Mouse (Mus musculus) gastrocnemius, adult 2 months (tissue): ENCODE results near the gene Hs3st3a1. TPM values are rescaled to one million over a fixed set of nuclear protein-coding genes. Genes with fewer than 3 reads are reported as not detected.

Experiments used
- DNase-seq: peaks from one replicate; pipeline ENCODE4 v3.0.0; 2022
- H3K27ac ChIP-seq: fragments of 200-600 bp; 2 replicates; pipeline ENCODE4 v1.8.1; 2022; ENCODE audit warnings: mild to moderate bottlenecking
- H3K4me3 ChIP-seq: fragments of 200-600 bp; 2 replicates; pipeline ENCODE4 v1.8.1; 2022; ENCODE audit warnings: mild to moderate bottlenecking, moderate library complexity
- CTCF ChIP-seq: fragments of 200-600 bp; IDR thresholded peaks from 2 replicates; pipeline ENCODE4 v1.8.1; 2022; ENCODE audit warnings: antibody characterized with exemption, mild to moderate bottlenecking, moderate library complexity
- intact Hi-C: fragments of 180-260 bp; cut with DNase I; formaldehyde crosslinking; loops from one replicate; pipeline ENCODE4 v1.15.1; 2025
- total RNA-seq, 2 experiments: library from RNA; stranded (reverse); gene quantifications; 2 replicates each; pipeline ENCODE4 v1.2.3; 2021

The Hs3st3a1 gene
- total RNA-seq, 2 experiments from 2014 or later: 0.13 to 0.25 TPM

GRCm38 (mm10) chr11:64442119-64442518 lies 7.0 kb downstream of the Hs3st3a1 start:
- TF ChIP-seq CTCF: peak; percentile 62
- DNase-seq: no peak
- intact Hi-C loops: loop anchor here (1.0 to 5.0 kb wide), 3 partner anchors 275 to 1040 kb away; no protein-coding TSS in a partner anchor
- Histone ChIP-seq H3K27ac (no peak overlapping the region), H3K4me3 (no peak overlapping the region)

GRCm38 (mm10) chr11:64442701-64443100 lies 7.6 kb downstream of the Hs3st3a1 start:
- intact Hi-C loops: loop anchor here (1.0 to 5.0 kb wide), 3 partner anchors 275 to 1040 kb away; no protein-coding TSS in a partner anchor

DNA sequence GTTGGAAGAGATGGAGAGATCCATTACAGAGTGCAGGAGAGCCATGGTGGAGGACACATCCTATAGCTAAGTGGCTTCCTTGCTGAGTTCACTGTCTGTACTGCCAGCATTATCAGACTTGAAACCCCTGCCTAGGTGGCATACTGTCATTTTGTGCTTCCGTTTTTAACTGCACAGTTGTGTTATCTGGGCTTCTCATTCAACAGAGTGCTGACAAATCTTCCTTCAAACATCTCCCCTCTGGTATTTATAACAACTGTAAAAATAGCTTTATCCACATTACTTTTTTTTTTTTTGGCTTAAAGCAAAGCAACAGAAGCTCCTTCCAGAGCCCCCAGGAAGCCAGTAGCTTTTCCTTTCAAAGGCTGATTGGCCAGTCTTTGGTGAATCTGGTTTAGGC lies 10.1 kb downstream of the Hs3st3a1 start:
- TF ChIP-seq CTCF: no peak
- intact Hi-C loops: no loop called here

More at GRCm38 (mm10) chr11:64442701-64443100, 7.6 kb downstream of the Hs3st3a1 start:
- DNase-seq: no peak
- no peak overlapping the region for H3K27ac ChIP-seq
- no peak for TF ChIP-seq CTCF
- no peak overlapping the region for H3K4me3 ChIP-seq

DNA sequence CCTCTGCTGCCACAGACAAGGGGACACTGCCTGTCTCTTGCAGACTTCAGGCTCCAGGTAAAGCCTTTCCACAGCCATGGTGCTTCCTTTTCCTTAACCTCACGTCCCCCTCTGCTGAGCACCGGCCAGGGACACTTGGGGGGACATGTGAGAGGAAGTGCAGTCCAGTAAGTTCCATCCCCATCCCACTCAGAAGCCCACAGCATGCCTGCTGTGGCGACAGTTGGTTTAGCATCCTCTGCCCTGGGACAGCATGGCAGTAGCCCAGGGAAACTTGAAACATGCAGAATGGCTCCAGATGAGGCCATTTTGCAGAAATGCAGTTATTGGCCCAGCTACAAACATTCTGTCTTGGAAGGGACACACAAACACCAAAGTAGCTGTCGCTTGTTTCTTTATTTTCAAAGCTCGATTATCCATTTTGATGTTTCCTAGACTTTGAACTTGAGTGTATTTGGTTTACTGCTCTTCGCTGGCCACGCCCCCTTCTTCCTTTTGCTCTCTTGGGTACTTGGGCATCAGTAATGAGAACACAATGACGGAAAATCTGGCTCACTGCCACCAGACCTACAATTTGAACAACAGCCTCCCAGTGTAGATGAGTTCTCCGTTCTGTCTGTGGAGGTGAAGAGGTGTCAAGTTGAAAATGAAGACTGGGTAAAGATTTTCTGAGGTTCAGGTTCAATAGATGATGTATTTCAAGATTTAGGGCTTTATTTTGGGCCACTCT lies 13.6 kb downstream of the Hs3st3a1 start:
- TF ChIP-seq CTCF: no peak
- intact Hi-C loops: no loop called here
- H3K27ac ChIP-seq: no peak overlapping the region
- H3K4me3 ChIP-seq: no peak overlapping the region
- no peak for DNase-seq

More for the DNA sequence above, 10.1 kb downstream of the Hs3st3a1 start:
- Histone ChIP-seq H3K4me3 (no peak overlapping the region), H3K27ac (no peak overlapping the region)
- no peak for DNase-seq

- DNase-seq: no peak
- no peak for TF ChIP-seq CTCF
- intact Hi-C loops: loop anchor here (10.0 kb wide), 1 partner anchor 253 kb away; no protein-coding TSS in a partner anchor
- Histone ChIP-seq H3K4me3 (no peak overlapping the region), H3K27ac (no peak overlapping the region)
These were observed 26.6 kb downstream of the Hs3st3a1 start for GRCm38 (mm10) chr11:64461746-64462145.

DNA sequence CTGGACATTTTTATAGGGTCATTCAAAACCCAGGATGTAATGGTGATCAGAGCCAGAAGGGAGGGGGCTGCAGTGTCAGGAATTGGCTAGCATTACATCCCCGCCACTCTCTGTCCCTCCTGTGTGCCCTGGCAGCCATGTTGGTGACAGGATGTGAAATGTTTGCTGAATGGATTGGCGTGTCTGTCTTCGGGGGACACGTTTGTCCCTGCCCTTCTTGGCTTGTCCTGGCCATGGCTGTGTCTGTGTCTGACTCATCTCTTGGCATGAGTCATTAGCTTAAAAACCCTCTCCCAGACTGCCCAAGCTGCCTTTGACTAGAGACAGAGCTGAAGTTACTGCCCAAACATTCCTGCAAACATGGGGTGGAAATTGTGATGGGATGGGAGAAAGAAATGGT lies 33.6 kb downstream of the Hs3st3a1 start:
- no peak for TF ChIP-seq CTCF
- Histone ChIP-seq H3K27ac (no peak overlapping the region), H3K4me3 (no peak overlapping the region)
- intact Hi-C loops: loop anchor here (10.0 kb wide), 1 partner anchor 246 kb away; no protein-coding TSS in a partner anchor
- peak; percentile 27 for DNase-seq

- Histone ChIP-seq H3K27ac (no peak overlapping the region), H3K4me3 (no peak overlapping the region)
- intact Hi-C loops: no loop called here
- no peak for DNase-seq
- no peak for TF ChIP-seq CTCF
These were observed 35.6 kb downstream of the Hs3st3a1 start for GRCm38 (mm10) chr11:64470689-64471088.

GRCm38 (mm10) chr11:64473679-64474078 lies 38.5 kb downstream of the Hs3st3a1 start:
- intact Hi-C loops: no loop called here
- no peak for DNase-seq
- H3K27ac ChIP-seq: no peak overlapping the region
- H3K4me3 ChIP-seq: no peak overlapping the region
- no peak for TF ChIP-seq CTCF

DNA sequence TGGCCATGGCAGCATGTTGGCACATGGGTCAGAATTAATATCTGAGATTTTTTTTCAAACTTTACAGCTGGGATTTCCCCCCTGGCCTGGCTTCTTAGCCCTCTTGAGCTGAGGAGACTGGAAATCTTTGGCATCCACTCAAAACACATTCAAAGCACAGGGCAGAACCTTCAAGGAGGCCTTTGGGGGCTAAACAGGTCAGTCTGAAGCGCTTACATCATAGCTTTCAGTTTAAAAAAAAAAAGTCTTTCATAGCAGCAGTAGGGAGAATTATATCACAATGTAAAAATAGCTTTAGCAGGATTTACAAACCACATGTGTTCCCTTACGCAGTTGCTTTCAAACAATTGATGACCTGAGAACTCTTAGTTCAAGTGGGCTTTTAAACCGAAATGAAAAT lies 46.3 kb downstream of the Hs3st3a1 start:
- H3K27ac ChIP-seq: no peak overlapping the region
- DNase-seq: no peak
- TF ChIP-seq CTCF: no peak
- H3K4me3 ChIP-seq: no peak overlapping the region
- intact Hi-C loops: no loop called here

GRCm38 (mm10) chr11:64489587-64490433 lies 54.7 kb downstream of the Hs3st3a1 start:
- no peak for TF ChIP-seq CTCF
- no peak for DNase-seq
- H3K27ac ChIP-seq: no peak overlapping the region
- no peak overlapping the region for H3K4me3 ChIP-seq
- intact Hi-C loops: no loop called here

DNA sequence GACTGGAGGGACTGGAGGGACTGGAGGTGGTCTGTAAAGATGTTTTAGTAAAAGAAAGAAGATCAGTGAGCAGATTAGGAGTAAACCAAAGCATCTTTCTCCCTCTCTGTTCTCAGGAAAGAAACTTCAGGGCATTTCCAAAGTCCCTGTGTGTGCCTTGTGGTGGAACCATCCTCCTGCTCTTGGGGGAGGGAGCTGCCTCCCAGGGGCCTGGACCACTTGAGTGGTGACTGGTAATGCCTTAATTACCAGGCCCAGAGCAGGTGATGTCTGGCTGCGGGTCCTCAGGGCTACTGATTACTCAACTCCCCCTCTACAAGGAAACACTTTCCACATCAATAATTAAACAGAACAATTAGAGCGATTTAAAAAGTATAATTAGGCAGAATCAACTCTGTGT lies 59.3 kb downstream of the Hs3st3a1 start:
- Histone ChIP-seq H3K27ac (no peak overlapping the region), H3K4me3 (no peak overlapping the region)
- no peak for TF ChIP-seq CTCF
- no peak for DNase-seq
- intact Hi-C loops: no loop called here

DNA sequence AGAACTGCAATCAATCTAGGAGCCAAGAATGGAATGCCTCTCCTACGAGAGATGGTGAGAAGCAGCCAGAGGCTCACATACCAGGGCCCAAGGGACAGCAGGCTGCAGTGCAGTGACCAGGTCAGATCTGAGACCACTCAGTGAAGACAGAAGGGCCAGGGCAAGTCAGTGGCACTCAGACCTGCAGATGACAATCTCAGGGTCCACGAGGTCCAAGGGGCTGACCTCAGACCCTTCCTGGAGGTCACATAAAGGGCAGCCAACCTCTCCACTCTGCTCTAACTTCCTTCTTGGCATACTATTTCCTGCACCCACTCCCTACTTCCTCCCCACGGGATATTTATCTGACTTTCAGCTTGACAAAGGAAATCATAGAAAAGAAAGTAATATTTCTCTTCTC lies 60.8 kb downstream of the Hs3st3a1 start:
- Histone ChIP-seq H3K27ac (no peak overlapping the region), H3K4me3 (no peak overlapping the region)
- TF ChIP-seq CTCF: no peak
- DNase-seq: peak; percentile 17
- intact Hi-C loops: no loop called here

- H3K4me3 ChIP-seq: no peak overlapping the region
- no peak overlapping the region for H3K27ac ChIP-seq
- TF ChIP-seq CTCF: no peak
- intact Hi-C loops: no loop called here
- no peak for DNase-seq
These were observed 61.5 kb downstream of the Hs3st3a1 start for GRCm38 (mm10) chr11:64496677-64497076.
